Mouse (Mus musculus) ES-E14 (cell line): ENCODE measurements around the gene Cog5. TPM values are rescaled to one million over a fixed set of nuclear protein-coding genes. Genes with fewer than 3 reads are reported as not detected.

Experiments used
- DNase-seq: peaks from one replicate; pipeline ENCODE4 v3.0.0-alpha.2; 2013; ENCODE audit warnings: low read depth, low spot score
- H3K27ac ChIP-seq: 2 replicates; pipeline ENCODE4 v1.5.1; 2012; ENCODE audit warnings: low read depth, mild to moderate bottlenecking, low read length, moderate library complexity, mixed read lengths; ENCODE audit not compliant: poor library complexity, insufficient read depth, severe bottlenecking
- H3K36me3 ChIP-seq: 2 replicates; pipeline ENCODE4 v1.6.1; 2012; ENCODE audit warnings: mild to moderate bottlenecking, low read length, moderate library complexity, mixed read lengths; ENCODE audit not compliant: control insufficient read depth, poor library complexity, insufficient read depth, severe bottlenecking
- H3K4me1 ChIP-seq, 2 experiments: fragments of 150-350 bp in 1 of 2; sonication (generic) in 1 of 2; 2 replicates each; pipeline ENCODE4 v1.6.1; 2012; ENCODE audit warnings: low read length in 2 of 2, mild to moderate bottlenecking in 1 of 2, mixed read lengths in 1 of 2; ENCODE audit not compliant: control insufficient read depth in 2 of 2, insufficient read depth in 2 of 2, poor library complexity in 1 of 2
- H3K4me3 ChIP-seq, 2 experiments: fragments of 150-350 bp in 1 of 2; sonication (generic) in 1 of 2; 2 replicates each; pipeline ENCODE4 v1.5.1; 2012; ENCODE audit warnings: low read length in 2 of 2, low read depth in 1 of 2, mild to moderate bottlenecking in 1 of 2, mixed read lengths in 1 of 2; ENCODE audit not compliant: insufficient read depth in 1 of 2, poor library complexity in 1 of 2, severe bottlenecking in 1 of 2
- H3K9ac ChIP-seq: 2 replicates; pipeline ENCODE4 v1.6.1; 2012; ENCODE audit warnings: low read depth, mild to moderate bottlenecking, low read length, mixed read lengths; ENCODE audit not compliant: poor library complexity, insufficient read depth, severe bottlenecking
- H3K9me3 ChIP-seq: fragments of 150-350 bp; sonication (generic); 2 replicates; pipeline ENCODE4 v1.6.1; 2012; ENCODE audit warnings: low read depth, mild to moderate bottlenecking, low read length; ENCODE audit not compliant: control insufficient read depth, insufficient read depth
- CHD2 ChIP-seq: IDR thresholded peaks from 2 replicates; pipeline ENCODE4 v1.6.1; 2014; ENCODE audit warnings: mild to moderate bottlenecking, low read depth, low read length, inconsistent platforms
- HCFC1 ChIP-seq: IDR thresholded peaks from 2 replicates; pipeline ENCODE4 v1.6.1; 2012; ENCODE audit warnings: low read length, inconsistent platforms, borderline replicate concordance; ENCODE audit not compliant: insufficient read depth
- MAFK ChIP-seq: IDR thresholded peaks from 2 replicates; pipeline ENCODE4 v1.6.1; 2014; ENCODE audit warnings: mild to moderate bottlenecking, low read depth, low read length, inconsistent platforms; ENCODE audit not compliant: insufficient read depth
- ZC3H11A ChIP-seq: IDR thresholded peaks from 2 replicates; pipeline ENCODE4 v1.6.1; 2012; ENCODE audit warnings: low read depth, mild to moderate bottlenecking, inconsistent platforms, low read length, borderline replicate concordance
- ZNF384 ChIP-seq: IDR thresholded peaks from 2 replicates; pipeline ENCODE4 v1.6.1; 2012; ENCODE audit warnings: low read depth, low read length, inconsistent platforms
- in situ Hi-C, 2 experiments: fragments of 600-800 bp; cut with MboI; formaldehyde crosslinking; loops; one replicate each; pipeline ENCODE4 v1.15.1; 2025; ENCODE audit warnings: low sequenced_read_pairs in 2 of 2, inconsistent platforms in 1 of 2; ENCODE audit not compliant: unreplicated experiment in 2 of 2
- total RNA-seq: library from RNA; depleted of rRNA; stranded (reverse); fragments of 300-350 nt; gene quantifications from 2 replicates; pipeline ENCODE4 v1.2.3, GENCODE M21; 2012

The Cog5 gene
- total RNA-seq, 1 experiment, result 33.3 TPM

- in situ Hi-C loops, result no loop called here
- H3K27ac ChIP-seq, result no peak overlapping the region
Measured at GRCm38 (mm10) chr12:31890685-31891084, 236.0 kb downstream of the Cog5 start.

GRCm38 (mm10) chr12:31892079-31892478, 237.4 kb downstream of the Cog5 start:
- no peak for DNase-seq
- Histone ChIP-seq H3K9me3 (no peaks in the 10 kb centered on the region), H3K4me3 (no peak overlapping the region), H3K4me1 (peaks cover 7 to 14% of the 10 kb centered on the region in 2 experiments; a peak in 3 of 4 replicates), H3K9ac (no peak overlapping the region), H3K36me3 (no peaks in the 10 kb centered on the region), H3K27ac (no peak overlapping the region)
- in situ Hi-C loops, result no loop called here
- TF ChIP-seq CHD2 (no peak), ZC3H11A (no peak), MAFK (no peak), HCFC1 (no peak), ZNF384 (no peak)

More at GRCm38 (mm10) chr12:31890685-31891084, 236.0 kb downstream of the Cog5 start:
- TF ChIP-seq CHD2, result no peak
- no peak for TF ChIP-seq HCFC1
- no peak for TF ChIP-seq ZC3H11A
- TF ChIP-seq ZNF384, result no peak
- TF ChIP-seq MAFK, result no peak
- Histone ChIP-seq H3K9me3 (no peaks in the 10 kb centered on the region), H3K9ac (no peak overlapping the region), H3K4me1 (peaks cover 0 to 8% of the 10 kb centered on the region in 2 experiments; a peak in 2 of 4 replicates), H3K4me3 (no peak overlapping the region), H3K36me3 (no peaks in the 10 kb centered on the region; the same call in 1 of the 2 replicates)
- DNase-seq, result no peak

- H3K36me3 ChIP-seq, result no peaks in the 10 kb centered on the region
- no peaks in the 10 kb centered on the region for H3K9me3 ChIP-seq
- H3K9ac ChIP-seq, result no peak overlapping the region
- no peak for TF ChIP-seq ZC3H11A
- TF ChIP-seq ZNF384, result no peak
- in situ Hi-C loops, result no loop called here
- peaks cover 11 to 14% of the 10 kb centered on the region in 2 experiments; a peak in 3 of 4 replicates for H3K4me1 ChIP-seq
- DNase-seq, result no peak
- H3K27ac ChIP-seq, result no peak overlapping the region
- no peak overlapping the region for H3K4me3 ChIP-seq
Measured at GRCm38 (mm10) chr12:31892771-31893170, 238.1 kb downstream of the Cog5 start.

GRCm38 (mm10) chr12:31895095-31895734, 240.5 kb downstream of the Cog5 start:
- H3K9ac ChIP-seq, result no peak overlapping the region
- no peak overlapping the region for H3K27ac ChIP-seq
- TF ChIP-seq CHD2, result no peak
- no peak for TF ChIP-seq ZNF384
- TF ChIP-seq HCFC1, result no peak
- in situ Hi-C loops, result no loop called here
- peaks cover 11 to 14% of the 10 kb centered on the region in 2 experiments; a peak in 3 of 4 replicates for H3K4me1 ChIP-seq
- no peaks in the 10 kb centered on the region for H3K9me3 ChIP-seq
- no peak overlapping the region for H3K4me3 ChIP-seq
- H3K36me3 ChIP-seq, result no peaks in the 10 kb centered on the region
- DNase-seq, result no peak

GRCm38 (mm10) chr12:31895888-31896287, 241.2 kb downstream of the Cog5 start:
- TF ChIP-seq ZC3H11A (no peak), ZNF384 (no peak), HCFC1 (no peak), CHD2 (no peak; the same call in 1 of the 2 replicates), MAFK (no peak)
- in situ Hi-C loops, result no loop called here
- Histone ChIP-seq H3K9ac (no peak overlapping the region), H3K36me3 (no peaks in the 10 kb centered on the region), H3K27ac (no peak overlapping the region), H3K4me3 (no peak overlapping the region), H3K4me1 (peaks cover 11 to 14% of the 10 kb centered on the region in 2 experiments; a peak in 3 of 4 replicates), H3K9me3 (no peaks in the 10 kb centered on the region)
- no peak for DNase-seq
